Mouse (Mus musculus) heart, postnatal 0 days (tissue): ENCODE data around the gene Ntn3. TPM values are rescaled to one million over a fixed set of nuclear protein-coding genes. Genes with fewer than 3 reads are reported as not detected.

Source experiments
- ATAC-seq: fragments of 200-750 bp; cut with Nextera tagmentation; 2 replicates; pipeline ENCODE4 v1.8.0; 2017; ENCODE audit warnings: low read depth, moderate number of reproducible peaks, moderate library complexity; ENCODE audit not compliant: insufficient read depth
- DNase-seq: peaks from one replicate; pipeline ENCODE4 v3.0.0-alpha.2; 2016; ENCODE audit warnings: low spot score
- H3K27ac ChIP-seq: fragments of 300-500 bp; sonication (generic); 2 replicates; pipeline ENCODE4 v1.5.1; 2014; ENCODE audit warnings: low read depth, mild to moderate bottlenecking
- H3K27me3 ChIP-seq: fragments of 300-500 bp; sonication (generic); 2 replicates; pipeline ENCODE4 v1.6.1; 2014; ENCODE audit warnings: low read length, mixed read lengths; ENCODE audit not compliant: control insufficient read depth, insufficient read depth
- H3K36me3 ChIP-seq: fragments of 300-500 bp; sonication (generic); replicated peaks from 2 replicates; pipeline ENCODE4 v1.6.1; 2014; ENCODE audit warnings: low read length, mixed read lengths; ENCODE audit not compliant: control insufficient read depth, insufficient read depth
- H3K4me1 ChIP-seq: fragments of 300-500 bp; sonication (generic); 2 replicates; pipeline ENCODE4 v1.6.1; 2014; ENCODE audit warnings: antibody characterized with exemption; ENCODE audit not compliant: control insufficient read depth, insufficient read depth
- H3K4me2 ChIP-seq: fragments of 300-500 bp; sonication (generic); 2 replicates; pipeline ENCODE4 v1.6.1; 2014; ENCODE audit warnings: low read depth, mild to moderate bottlenecking, low read length, moderate library complexity
- H3K4me3 ChIP-seq: fragments of 300-500 bp; sonication (generic); 2 replicates; pipeline ENCODE4 v1.5.1; 2014; ENCODE audit warnings: low read depth, low read length
- H3K9ac ChIP-seq: fragments of 300-500 bp; sonication (generic); replicated peaks from 2 replicates; pipeline ENCODE4 v1.6.1; 2014; ENCODE audit warnings: low read depth, low read length, mixed read lengths
- H3K9me3 ChIP-seq: fragments of 300-500 bp; sonication (generic); replicated peaks from 2 replicates; pipeline ENCODE4 v1.6.1; 2016; ENCODE audit warnings: low read length; ENCODE audit not compliant: control insufficient read depth
- CTCF ChIP-seq: IDR thresholded peaks from 2 replicates; pipeline ENCODE4 v1.5.1; 2016; ENCODE audit warnings: antibody characterized with exemption, control low read depth, low read depth
- EP300 ChIP-seq: IDR thresholded peaks from 2 replicates; pipeline ENCODE4 v1.6.1; 2016; ENCODE audit warnings: antibody characterized with exemption, low read depth
- WGBS: fragments of 180-500 bp; shearing (Covaris S2); extraction: QIAGEN DNeasy Blood & Tissue Kit; methylation state at CpG from one replicate; pipeline ENCODE4 v1.1.7; 2014; 5-methylcytosine and 5-hydroxymethylcytosine counted together
- polyA plus RNA-seq: library from polyadenylated mRNA; unstranded; fragments of >200 nt; fragmentation: Nextera tagmentation; extraction: Ambion mirVana; gene quantifications from 2 replicates; pipeline ENCODE4 v1.2.1, GENCODE M21; 2015
- total RNA-seq: library from RNA; depleted of rRNA; stranded (reverse); fragments of >200 nt; gene quantifications from 2 replicates; pipeline ENCODE4 v1.2.3, GENCODE M21; 2014; ENCODE audit warnings: low replicate concordance

The Ntn3 gene
- total and polyA plus RNA-seq, 2 experiments from 2014 or later, result 0.59 to 7.3 TPM

DNA sequence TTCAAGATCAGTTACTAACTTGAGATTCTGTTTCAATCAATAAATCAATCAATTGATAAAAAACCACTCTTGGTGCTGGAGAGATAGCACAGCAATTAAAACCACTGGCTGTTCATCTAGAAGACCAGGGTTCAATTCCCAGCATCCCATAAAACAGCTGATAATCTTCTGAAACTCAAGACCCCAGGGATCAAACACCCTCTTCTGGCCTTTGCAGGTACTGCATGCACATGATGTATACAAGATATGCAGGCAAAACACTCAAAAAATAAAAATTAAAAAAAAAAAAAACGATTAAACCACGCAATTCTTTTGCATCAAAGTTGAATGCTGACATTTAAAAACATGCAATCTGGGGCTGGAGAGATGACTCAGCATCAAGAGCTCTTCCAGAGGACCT, 39.3 kb upstream of the Ntn3 start:
- peaks cover 11% of the 10 kb centered on the region for H3K4me1 ChIP-seq
- H3K27ac ChIP-seq, result no peak overlapping the region
- no peaks in the 10 kb centered on the region for H3K27me3 ChIP-seq
- no peak for ATAC-seq
- 98% methylated on average over 2 of the region's 2 CpGs for WGBS
- DNase-seq, result no peak
- H3K4me2 ChIP-seq, result no peak overlapping the region
- no peak overlapping the region for H3K9ac ChIP-seq
- no peak overlapping the region for H3K4me3 ChIP-seq
- peaks cover 38% of the 10 kb centered on the region for H3K36me3 ChIP-seq
- TF ChIP-seq CTCF (no peak), EP300 (no peak)
- H3K9me3 ChIP-seq, result 0 out of 2 replicates have a peak, but pooled peaks cover 8% of the 10 kb centered on the region

DNA sequence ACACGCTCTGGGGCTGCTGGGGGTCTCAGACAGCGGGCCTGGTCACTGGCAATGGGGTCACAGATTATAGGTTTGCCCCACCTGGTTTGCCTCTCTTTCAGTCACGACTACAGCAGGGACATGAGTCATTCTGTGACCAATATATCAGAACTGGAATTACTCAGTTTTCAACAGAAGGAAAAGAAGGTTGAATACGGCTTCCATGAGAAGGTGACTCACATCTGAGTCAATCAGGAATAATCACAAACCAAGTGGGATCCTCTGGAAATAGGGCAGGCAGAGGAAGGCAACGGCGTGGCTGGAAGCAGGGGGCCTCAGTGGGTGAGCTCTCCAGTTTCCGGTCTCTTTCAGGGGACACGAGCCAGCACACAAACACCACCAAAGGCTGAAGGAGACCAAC, 34.7 kb upstream of the Ntn3 start:
- Histone ChIP-seq H3K4me2 (no peak overlapping the region), H3K27ac (no peak overlapping the region), H3K36me3 (peaks cover 81% of the 10 kb centered on the region), H3K4me1 (no peaks in the 10 kb centered on the region), H3K4me3 (no peak overlapping the region), H3K9me3 (0 out of 2 replicates have a peak, but pooled peaks cover 9% of the 10 kb centered on the region), H3K27me3 (no peaks in the 10 kb centered on the region), H3K9ac (no peak overlapping the region)
- no peak for TF ChIP-seq EP300
- no peak for TF ChIP-seq CTCF
- 98% methylated on average over 8 of the region's 8 CpGs for WGBS
- ATAC-seq (no peak), DNase-seq (no peak)

DNA sequence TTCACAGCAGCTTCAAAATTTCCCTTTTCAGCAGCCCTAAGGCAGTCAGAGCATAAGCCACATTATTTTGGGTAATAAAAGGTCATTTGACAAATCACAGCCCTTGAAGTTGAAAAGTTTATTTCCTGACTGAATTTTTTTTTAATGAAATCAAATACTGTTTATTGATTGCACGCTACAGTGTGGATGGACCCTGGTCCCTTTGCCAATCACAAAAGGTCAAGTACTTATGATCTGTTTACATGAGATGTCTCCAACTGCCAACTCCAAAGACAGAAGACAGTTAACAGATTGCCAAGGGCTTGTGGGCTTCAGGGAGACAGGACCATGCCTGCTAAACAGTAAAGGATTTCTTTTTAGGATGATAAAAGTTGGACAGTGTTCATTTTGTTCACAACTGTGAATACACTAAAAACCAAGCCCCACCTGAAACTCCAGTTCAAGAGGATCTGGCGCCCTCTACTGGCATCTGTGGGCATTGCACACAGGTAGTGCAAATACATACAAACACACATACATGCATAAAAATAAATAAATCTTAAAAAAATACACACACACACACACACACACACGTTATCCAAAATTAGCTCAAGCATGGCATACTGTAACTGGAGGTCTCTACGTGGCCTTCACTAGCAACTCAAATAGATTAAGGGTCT, 34.1 kb upstream of the Ntn3 start:
- 89% methylated on average over 4 of the region's 4 CpGs for WGBS
- ATAC-seq (no peak), DNase-seq (no peak)
- Histone ChIP-seq H3K27me3 (no peaks in the 10 kb centered on the region), H3K9ac (no peak overlapping the region), H3K9me3 (0 out of 2 replicates have a peak, but pooled peaks cover 9% of the 10 kb centered on the region), H3K27ac (no peak overlapping the region), H3K4me3 (no peak overlapping the region), H3K4me1 (no peaks in the 10 kb centered on the region), H3K4me2 (no peak overlapping the region), H3K36me3 (peaks cover 86% of the 10 kb centered on the region)
- TF ChIP-seq CTCF (peak; percentile 48), EP300 (no peak)

DNA sequence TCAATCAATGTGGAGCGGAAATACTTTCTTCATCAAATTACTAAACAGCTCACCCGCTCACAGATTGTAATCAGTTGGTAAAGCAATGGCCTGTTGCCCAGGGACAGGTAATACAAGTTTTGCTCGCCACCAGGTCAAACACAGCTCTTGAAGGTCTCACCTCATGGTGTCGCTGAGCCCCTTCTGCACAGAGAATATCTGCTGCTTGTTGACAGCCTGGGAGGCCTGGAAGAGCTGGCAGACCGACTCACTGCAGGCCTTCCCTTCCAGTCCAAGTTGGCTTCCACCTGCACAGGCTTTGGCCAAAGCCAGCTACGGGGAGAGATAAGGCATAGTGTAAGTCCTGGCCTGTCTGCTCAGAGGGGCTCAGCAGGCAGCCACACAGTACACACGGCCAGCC, 27.6 kb upstream of the Ntn3 start:
- Histone ChIP-seq H3K9ac (no peak overlapping the region), H3K36me3 (peaks cover 93% of the 10 kb centered on the region), H3K27ac (no peak overlapping the region), H3K27me3 (no peaks in the 10 kb centered on the region), H3K9me3 (no peaks in the 10 kb centered on the region), H3K4me3 (no peak overlapping the region), H3K4me2 (no peak overlapping the region), H3K4me1 (no peaks in the 10 kb centered on the region)
- ATAC-seq, result peak; percentile 75
- no peak for TF ChIP-seq EP300
- peak; percentile 30 for TF ChIP-seq CTCF
- WGBS, result 64% methylated on average over 7 of the region's 7 CpGs
- no peak for DNase-seq

DNA sequence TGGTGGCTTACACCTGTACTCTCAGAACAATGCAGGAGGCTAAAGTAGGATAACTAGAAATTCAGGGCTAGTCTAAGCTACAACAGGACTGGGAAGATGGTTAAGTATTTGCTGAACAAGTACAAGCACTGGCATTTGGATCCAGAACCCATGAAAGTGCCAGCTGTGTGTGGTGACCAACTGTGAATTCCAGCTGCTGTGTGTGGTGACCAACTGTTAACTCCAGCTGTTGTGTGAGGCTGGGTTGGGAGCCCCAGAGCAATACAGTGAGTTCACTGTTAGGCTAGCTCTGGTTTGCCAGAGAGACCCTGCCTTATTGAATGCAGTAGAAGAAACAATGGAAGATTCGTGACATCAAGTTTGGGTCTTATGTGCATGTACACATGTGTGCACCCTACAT, 27.1 kb upstream of the Ntn3 start:
- no peaks in the 10 kb centered on the region for H3K4me1 ChIP-seq
- H3K9me3 ChIP-seq, result no peaks in the 10 kb centered on the region
- peaks cover 92% of the 10 kb centered on the region for H3K36me3 ChIP-seq
- no peak overlapping the region for H3K9ac ChIP-seq
- DNase-seq, result no peak
- 96% methylated on average over 1 of the region's 1 CpGs for WGBS
- no peak overlapping the region for H3K4me2 ChIP-seq
- no peak overlapping the region for H3K27ac ChIP-seq
- TF ChIP-seq EP300, result no peak
- no peak for TF ChIP-seq CTCF
- H3K4me3 ChIP-seq, result no peak overlapping the region
- no peak for ATAC-seq
- no peaks in the 10 kb centered on the region for H3K27me3 ChIP-seq

DNA sequence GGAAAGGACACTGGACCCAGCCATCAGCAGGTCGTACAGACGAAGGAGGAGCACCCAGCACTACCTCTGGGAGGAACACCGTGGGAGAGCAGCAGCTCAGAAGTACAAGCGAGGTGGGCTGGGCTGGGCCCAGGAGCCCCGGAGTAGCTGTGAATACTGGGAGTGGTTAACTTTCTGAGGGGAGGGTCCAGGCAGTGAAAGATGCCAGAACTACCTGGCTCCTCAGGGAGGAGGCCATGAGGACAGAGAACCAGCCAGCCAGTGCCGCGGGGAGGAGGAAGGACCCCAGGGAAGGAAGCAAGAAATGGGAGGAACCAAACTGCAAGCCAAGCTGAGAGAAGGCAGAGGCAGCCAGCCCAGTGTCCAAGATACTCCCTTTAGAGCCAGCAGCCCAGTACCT, 18.6 kb upstream of the Ntn3 start:
- no peak for DNase-seq
- WGBS, result 82% methylated on average over 7 of the region's 7 CpGs
- Histone ChIP-seq H3K27ac (no peak overlapping the region), H3K4me1 (no peaks in the 10 kb centered on the region), H3K4me3 (no peak overlapping the region), H3K36me3 (peaks cover 90% of the 10 kb centered on the region), H3K9me3 (no peaks in the 10 kb centered on the region), H3K4me2 (no peak overlapping the region), H3K9ac (no peak overlapping the region), H3K27me3 (no peaks in the 10 kb centered on the region)
- TF ChIP-seq EP300 (no peak), CTCF (no peak)
- ATAC-seq, result no peak
